Mouse (Mus musculus) c-Kit-positive CD71-positive TER-119-negative erythroid progenitor cells, embryonic 14.5 days (primary cell): Measurements from ENCODE around the gene Bub1b.

ENCODE experiments used
- DNase-seq: peaks from one replicate; pipeline ENCODE4 v3.0.0-alpha.2; 2013; ENCODE audit warnings: low read depth

Bub1b gene

GRCm38 (mm10) chr2:118664975-118665516 is 67.0 kb downstream of the Bub1b start:
- no peak for DNase-seq

DNA sequence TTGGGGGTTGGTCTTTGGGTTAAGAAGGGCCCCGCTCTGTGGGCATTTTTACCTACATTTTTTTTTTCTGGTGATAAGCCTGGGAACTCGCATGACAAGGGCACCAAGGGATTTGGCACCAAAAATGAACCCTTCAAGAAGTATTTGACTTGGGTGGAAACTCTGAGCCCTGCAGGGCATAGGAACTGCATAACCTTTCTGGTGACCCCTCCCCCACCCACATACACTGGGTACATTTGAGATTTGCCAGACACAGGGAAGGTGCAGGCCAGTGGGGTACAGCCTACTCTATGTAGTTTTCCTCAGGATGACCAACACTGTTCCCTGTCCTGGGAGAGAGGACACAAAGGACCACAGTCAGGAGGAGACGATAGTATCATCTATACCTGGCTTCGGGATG is 67.6 kb downstream of the Bub1b start:
- DNase-seq, result no peak

GRCm38 (mm10) chr2:118667181-118667580 is 69.2 kb downstream of the Bub1b start:
- DNase-seq, result no peak

DNA sequence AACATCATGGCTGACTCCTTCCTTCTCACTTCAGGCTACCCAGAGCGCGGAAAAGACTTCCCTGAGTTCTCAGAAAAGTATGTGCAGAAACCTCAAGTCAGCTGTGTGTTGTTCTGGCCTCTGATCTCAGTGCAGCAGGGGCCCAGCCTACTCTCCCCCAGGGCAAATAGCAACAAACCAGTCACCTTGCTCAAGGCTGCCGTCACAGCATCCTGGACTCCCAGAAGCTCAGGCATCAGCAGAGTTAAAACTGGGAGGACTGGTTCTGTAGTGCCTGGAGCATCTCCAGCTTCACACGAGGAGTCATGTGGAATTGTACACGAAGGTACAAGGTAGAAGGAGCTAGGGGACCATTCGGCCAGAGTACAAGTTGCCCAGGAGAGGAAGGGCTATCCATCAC is 71.2 kb downstream of the Bub1b start:
- DNase-seq, result no peak

DNA sequence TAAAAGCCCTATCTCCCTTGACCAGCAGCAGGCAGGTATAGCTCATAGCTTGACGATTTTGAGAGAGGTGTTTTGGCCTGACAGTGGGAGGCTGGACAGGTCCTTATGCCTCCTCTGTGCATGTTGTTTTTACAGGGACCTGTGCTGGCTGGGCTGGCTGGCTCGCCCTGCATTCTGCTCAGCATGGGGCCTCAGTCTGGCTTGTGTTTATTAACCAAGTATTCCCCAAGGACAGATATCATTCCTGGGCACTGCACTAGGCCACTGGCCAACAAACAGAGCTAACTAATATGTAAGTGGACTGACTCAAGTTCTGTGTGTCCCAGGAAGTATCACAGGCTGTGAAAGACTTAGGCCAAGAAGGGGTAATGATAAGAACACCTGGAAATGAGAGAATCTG is 71.8 kb downstream of the Bub1b start:
- no peak for DNase-seq

- DNase-seq, result no peak
Observed at GRCm38 (mm10) chr2:118671728-118672127, 73.7 kb downstream of the Bub1b start.

DNA sequence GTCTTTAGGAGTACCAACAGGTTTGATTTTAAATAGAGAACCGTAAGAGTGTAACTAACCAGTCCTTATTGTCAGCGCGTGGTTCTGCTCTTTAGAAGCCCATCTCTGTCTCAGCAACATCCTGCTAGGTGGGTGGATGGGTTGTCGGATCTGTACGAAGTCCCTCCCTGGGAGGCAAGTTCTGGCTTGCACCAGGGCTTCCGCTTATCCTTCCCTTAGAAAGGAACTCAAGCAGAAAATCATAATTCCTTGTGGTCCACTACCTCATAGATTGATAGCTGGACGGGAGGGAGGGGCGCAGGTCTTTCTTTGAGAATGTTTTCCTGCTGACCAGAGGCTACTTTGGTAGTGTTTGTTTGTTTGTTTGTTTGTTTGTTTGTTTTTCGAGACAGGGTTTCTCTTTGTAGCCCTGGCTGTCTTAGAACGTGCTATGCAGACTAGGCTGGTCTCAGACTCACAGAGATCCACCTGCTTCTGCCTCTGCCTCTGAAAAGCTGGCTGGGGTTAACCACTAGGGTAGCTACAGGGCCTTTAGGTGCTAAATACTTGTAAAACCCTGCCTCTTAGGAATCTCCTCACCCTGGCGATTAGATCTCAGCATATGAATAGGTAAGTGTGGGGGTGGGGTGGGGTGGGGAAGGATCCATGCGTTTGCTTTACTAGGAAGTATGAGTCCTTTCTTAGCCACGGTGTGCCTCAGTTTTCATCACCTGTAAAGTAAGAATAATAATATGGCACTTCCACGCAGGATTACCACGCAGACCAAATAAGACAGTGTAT is 75.9 kb downstream of the Bub1b start:
- no peak for DNase-seq

- DNase-seq, result no peak
Observed at GRCm38 (mm10) chr2:118674500-118674899, 76.5 kb downstream of the Bub1b start.

DNA sequence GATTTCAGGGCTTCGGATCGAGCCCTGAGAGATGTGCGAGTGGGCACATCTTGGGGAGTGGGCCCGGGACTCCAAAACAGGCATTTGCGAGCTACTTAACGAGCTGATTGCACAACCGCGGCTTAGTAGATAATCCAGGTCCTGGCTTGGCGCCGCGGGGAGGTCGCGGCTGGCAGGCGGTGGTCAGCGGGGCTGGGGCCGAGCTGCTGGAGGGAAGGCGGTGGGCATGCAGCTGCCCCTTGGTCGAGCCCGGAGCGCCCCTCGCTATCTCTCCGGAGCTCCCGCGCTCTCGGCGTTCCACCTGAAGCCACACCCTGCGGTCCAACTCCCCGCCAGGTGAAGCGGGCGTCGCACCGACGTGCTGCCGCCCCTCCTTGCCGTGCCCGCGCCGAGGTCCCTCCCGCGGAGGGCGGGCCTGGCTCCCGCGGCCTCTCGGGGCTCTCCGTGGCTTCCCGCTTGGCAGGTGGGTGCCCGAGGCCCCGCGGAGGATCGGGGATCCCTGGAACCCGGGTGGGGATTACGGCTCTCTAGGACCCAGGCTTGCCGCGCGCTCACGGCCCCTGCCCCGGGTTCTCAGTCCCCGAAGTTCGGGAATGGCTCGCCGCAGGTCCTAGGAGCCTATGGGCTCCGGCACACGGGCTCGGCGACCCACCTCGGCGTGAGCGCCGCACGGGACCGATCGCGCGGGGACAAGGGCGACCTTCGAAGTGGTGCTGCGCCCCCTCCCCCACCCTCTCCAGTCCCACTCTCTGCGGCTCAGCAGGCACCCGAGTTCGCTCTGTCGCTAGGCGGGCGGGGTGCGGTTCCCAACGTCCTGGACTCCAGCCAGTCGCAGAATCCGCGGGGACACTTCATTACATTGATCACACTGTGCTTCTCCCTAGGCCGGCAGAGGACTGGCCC is 79.1 kb downstream of the Bub1b start:
- DNase-seq, result no peak

DNA sequence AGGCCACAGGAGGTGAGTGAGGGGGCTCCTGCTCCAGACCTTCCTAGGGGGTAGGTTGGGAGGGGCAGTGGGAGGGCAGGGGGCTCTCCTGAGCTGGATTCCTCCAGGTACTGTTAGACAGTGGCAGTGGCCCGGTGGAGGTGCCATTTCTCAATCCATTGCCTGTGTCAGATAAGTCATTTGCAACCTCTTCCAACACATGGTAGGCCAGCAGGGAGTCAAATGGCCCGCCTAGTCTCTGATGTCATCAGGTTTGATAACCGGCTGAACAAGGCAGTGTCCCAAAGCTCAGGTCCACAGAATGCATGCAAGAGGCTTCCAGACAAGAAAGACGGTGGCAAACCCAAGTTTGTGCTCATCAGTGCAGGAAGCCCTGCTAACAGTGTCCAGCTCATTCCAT is 79.8 kb downstream of the Bub1b start:
- peak; percentile 67 for DNase-seq

DNA sequence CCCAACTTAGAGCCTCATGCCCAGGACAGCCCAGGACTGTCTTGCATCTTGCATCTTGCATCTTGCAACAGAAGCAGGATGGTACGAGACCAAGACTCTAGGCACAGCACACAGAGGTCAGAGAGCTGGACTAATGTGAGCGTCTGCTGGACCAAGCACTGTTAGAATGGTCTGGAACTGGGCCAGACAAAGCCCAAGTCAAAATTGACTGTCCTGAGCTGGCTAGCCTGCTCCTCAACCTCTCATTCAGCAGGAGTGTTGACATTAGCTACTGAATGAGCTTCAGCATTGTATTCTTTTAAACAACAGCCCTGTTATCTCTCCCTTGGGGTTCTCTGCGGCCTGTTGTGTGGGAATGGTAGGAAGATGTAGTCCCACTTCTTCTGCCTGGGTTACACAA is 81.6 kb downstream of the Bub1b start:
- no peak for DNase-seq

DNA sequence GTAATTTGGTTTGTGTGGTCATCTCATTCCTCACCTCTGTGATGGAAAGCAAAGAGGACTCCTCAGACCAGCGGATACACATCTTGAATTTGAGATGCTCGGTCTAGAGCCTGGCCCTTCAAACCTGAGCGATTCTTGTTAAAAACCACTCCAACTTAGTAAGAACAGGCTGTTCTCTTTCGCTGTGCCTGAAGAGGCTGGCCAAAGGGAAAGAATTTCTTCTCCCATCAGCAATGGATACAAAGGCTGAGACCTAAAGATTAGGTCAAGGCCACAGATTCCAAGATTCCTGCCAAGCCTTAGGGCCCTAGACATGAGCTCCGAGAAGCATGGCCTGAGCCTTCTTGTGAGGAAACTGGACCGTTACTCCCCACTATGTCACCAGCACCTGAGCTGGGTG is 82.9 kb downstream of the Bub1b start:
- no peak for DNase-seq

GRCm38 (mm10) chr2:118682544-118683260 is 84.7 kb downstream of the Bub1b start:
- no peak for DNase-seq

DNA sequence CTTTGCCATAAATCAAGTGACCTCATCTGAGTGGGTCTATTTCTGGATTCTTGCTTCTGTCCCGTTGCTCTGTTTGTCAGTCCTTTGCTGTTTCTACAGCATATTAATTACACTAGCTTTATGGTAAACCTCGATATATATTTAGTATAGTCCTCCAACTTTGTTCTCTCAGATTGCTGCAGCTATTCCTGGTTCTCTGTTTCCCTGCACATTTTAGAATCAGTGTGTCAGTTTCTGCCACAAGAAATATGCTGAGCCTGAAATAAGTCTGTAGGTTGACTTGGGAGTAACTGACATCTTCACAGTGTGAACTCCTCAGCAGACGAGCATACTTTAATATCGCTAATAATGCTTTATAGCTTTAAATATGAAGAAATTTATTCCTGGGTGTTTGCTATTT is 87.1 kb downstream of the Bub1b start:
- no peak for DNase-seq

DNA sequence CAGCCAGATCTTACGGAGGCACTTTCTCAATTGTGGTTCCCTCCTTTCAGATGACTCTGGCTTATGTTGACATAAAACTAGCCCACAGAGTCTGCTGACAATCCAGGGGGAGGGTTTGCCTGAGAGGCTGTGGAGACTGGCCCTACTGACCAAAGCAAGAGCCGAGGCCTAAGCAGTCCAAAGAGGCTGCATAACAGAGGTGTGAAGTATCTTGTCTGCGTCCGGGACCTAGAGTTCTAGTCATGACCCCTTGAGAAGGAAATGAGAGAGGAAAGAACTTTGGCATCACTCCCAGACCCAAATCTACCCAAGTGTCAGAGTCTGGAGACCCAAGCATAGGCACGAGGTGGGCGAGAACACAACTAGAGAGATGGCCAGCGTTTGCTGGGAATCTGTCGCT is 88.7 kb downstream of the Bub1b start:
- no peak for DNase-seq

DNA sequence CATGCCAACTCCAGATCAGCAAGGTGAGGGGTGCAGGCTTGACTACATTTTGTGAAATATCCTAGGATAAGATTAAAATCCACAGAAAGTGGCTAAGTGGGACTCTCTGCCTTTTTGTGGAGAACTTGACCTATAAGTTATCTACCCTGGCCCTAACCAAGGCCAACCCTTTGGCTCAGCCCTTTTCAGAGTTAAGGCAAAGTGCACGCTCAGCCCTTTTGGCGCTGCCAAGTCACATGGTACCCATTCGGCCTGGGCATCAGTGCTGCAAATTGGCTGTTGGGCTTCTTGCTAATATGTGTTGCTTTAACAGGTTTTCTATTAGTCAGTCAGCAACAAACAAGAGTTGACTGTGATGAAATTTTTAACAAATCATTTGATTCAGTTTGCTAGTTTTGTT is 89.8 kb downstream of the Bub1b start:
- no peak for DNase-seq

DNA sequence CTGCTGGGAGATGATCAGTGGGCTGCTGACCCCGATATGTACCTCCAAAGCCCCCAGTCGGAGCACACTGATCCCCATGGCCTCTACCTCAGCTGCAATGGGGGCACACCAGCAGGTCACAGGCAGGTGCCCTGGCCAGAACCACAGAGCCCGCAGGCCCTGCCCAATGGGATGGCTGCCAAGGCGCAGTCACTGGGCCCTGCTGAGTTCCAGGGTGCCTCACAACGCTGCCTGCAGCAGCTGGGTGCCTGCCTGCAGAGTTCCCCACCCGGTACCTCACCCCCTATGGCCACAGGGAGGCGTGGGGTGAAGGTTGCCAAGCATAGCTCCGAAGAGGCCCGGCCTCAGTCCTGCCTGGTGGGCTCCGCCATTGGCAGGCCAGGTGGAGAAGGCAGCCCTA is 91.9 kb downstream of the Bub1b start:
- no peak for DNase-seq
